Mouse (Mus musculus) ES-E14 (cell line): Measurements from ENCODE around the gene Edem1.

Source experiments
- CHD2 ChIP-seq: IDR thresholded peaks from 2 replicates; pipeline ENCODE4 v1.6.1; 2014; ENCODE audit warnings: mild to moderate bottlenecking, low read depth, low read length, inconsistent platforms
- HCFC1 ChIP-seq: IDR thresholded peaks from 2 replicates; pipeline ENCODE4 v1.6.1; 2012; ENCODE audit warnings: low read length, inconsistent platforms, borderline replicate concordance; ENCODE audit not compliant: insufficient read depth
- MAFK ChIP-seq: IDR thresholded peaks from 2 replicates; pipeline ENCODE4 v1.6.1; 2014; ENCODE audit warnings: mild to moderate bottlenecking, low read depth, low read length, inconsistent platforms; ENCODE audit not compliant: insufficient read depth
- ZC3H11A ChIP-seq: IDR thresholded peaks from 2 replicates; pipeline ENCODE4 v1.6.1; 2012; ENCODE audit warnings: low read depth, mild to moderate bottlenecking, inconsistent platforms, low read length, borderline replicate concordance
- ZNF384 ChIP-seq: IDR thresholded peaks from 2 replicates; pipeline ENCODE4 v1.6.1; 2012; ENCODE audit warnings: low read depth, low read length, inconsistent platforms

- TF ChIP-seq CHD2: no peak
- TF ChIP-seq HCFC1: no peak
- no peak for TF ChIP-seq ZC3H11A
- TF ChIP-seq ZNF384: no peak
- no peak for TF ChIP-seq MAFK
Measured at GRCm38 (mm10) chr6:108784796-108785195, 43.6 kb upstream of the Edem1 start.
